Mouse (Mus musculus) embryonic fibroblast, embryonic 13.5 days (primary cell): ENCODE measurements around the gene Atp1b3.

Source experiments
- CTCF ChIP-seq: IDR thresholded peaks from 2 replicates; pipeline ENCODE4 v1.5.1; 2011; ENCODE audit warnings: mild to moderate bottlenecking, control low read depth, low read length, moderate library complexity, borderline replicate concordance; ENCODE audit not compliant: insufficient read depth
- POLR2A ChIP-seq: IDR thresholded peaks from 2 replicates; pipeline ENCODE4 v1.6.1; 2011; ENCODE audit warnings: low read depth, mild to moderate bottlenecking, control low read depth, low read length, moderate library complexity

- TF ChIP-seq CTCF (no peak), POLR2A (no peak)
Observed at GRCm38 (mm10) chr9:96404312-96404711, 40.1 kb upstream of the Atp1b3 start.
